8 mouse cellular contexts compared by ENCODE assay signal in the genomic region with DNA sequence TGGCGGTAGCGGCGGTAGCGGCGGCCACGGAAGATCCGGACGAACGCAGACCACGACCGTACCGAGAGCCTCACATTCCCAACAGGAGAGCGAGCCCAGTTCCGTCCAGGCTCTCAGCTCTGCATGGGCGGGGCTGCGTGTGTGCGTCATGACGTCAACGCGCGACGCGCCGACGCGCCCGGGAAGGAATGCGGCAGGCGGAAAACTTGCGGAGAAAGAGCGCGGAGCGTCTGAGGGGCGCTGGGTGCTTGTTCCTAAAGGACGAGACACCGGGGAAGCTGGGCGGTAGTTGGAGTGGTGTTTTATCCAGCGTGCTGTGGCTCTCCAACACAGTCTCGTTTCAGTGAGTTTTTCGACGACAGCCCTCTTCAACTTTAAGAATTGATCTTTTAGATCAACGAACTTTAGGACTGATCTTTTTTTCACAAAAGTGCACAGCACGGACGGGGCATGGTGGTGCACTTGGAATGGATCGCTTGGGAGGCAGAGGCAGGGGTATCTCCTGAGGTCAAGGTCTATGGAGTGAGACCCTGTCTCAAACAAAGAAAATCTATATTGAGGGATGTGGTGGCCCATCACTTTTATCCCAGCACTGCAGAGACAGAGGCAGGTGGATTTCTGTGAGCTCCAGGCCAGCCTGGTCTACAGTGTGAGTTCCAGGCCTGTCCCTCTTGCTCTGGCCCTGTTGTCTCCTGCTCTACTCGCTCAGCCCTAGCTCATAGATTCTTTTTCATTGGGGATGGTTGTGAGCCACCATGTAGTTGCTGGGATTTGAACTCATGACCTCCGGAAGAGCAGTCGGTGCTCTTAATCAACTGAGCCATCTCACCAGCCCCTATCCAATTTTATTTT. TPM values are rescaled to one million over a fixed set of nuclear protein-coding genes. Genes with fewer than 3 reads are reported as not detected.
DNase-seq lines count a peak whose midpoint lies in the region; ATAC-seq and TF ChIP-seq lines count a peak whose summit lies in the region.

Gene Appbp2 (minus strand): TSS at position 141 of the 852 bp plus-strand sequence.

- TF ChIP-seq CTCF in testis, adult 2 months (IDR thresholded peaks at IDR 0.05; ENCODE audit: control insufficient read depth, insufficient read depth, insufficient replicate concordance, low read depth, low read length): no peak

- H3K36me3 ChIP-seq in forebrain, embryonic 11.5 days (ENCODE audit: control insufficient read depth, insufficient read depth, low read length): no peaks in the 10 kb centered on the region
- 0 out of 2 replicates have a peak, but pooled peaks cover 2% of the 10 kb centered on the region for H3K36me3 ChIP-seq in heart, embryonic 16.5 days (ENCODE audit: control insufficient read depth, insufficient read depth)
- peaks cover 27% of the 10 kb centered on the region for H3K36me3 ChIP-seq in liver, embryonic 15.5 days (replicated peaks)
- H3K36me3 ChIP-seq in neural tube, embryonic 12.5 days: no peaks in the 10 kb centered on the region; the same call in 1 of the 2 replicates
- no peaks in the 10 kb centered on the region; the same call in 1 of the 2 replicates for H3K36me3 ChIP-seq in testis, adult 2 months (ENCODE audit: control insufficient read depth, insufficient read depth, low read length)

- H3K9me3 ChIP-seq in forebrain, embryonic 11.5 days (ENCODE audit: control insufficient read depth, low read length): no peaks in the 10 kb centered on the region
- no peaks in the 10 kb centered on the region for H3K9me3 ChIP-seq in heart, embryonic 16.5 days (replicated peaks; ENCODE audit: control insufficient read depth, low read length)
- H3K9me3 ChIP-seq in liver, embryonic 15.5 days (replicated peaks): no peaks in the 10 kb centered on the region
- no peaks in the 10 kb centered on the region for H3K9me3 ChIP-seq in neural tube, embryonic 12.5 days

- peak within 1 kb of the TSS; percentile 71 for H3K4me2 ChIP-seq in forebrain, embryonic 11.5 days (ENCODE audit: low read depth, low read length, severe bottlenecking)
- H3K4me2 ChIP-seq in heart, embryonic 16.5 days (ENCODE audit: low read depth, low read length): peak within 1 kb of the TSS; percentile 91
- H3K4me2 ChIP-seq in liver, embryonic 15.5 days: peak within 1 kb of the TSS; percentile 80
- peak within 1 kb of the TSS; percentile 76 for H3K4me2 ChIP-seq in neural tube, embryonic 12.5 days (replicated peaks)

- H3K4me1 ChIP-seq in forebrain, embryonic 11.5 days (replicated peaks; ENCODE audit: control insufficient read depth, insufficient read depth, low read length): no peaks in the 10 kb centered on the region
- H3K4me1 ChIP-seq in heart, embryonic 16.5 days (ENCODE audit: control insufficient read depth, insufficient read depth, low read length): peaks cover 11% of the 10 kb centered on the region
- H3K4me1 ChIP-seq in liver, embryonic 15.5 days (replicated peaks): peaks cover 29% of the 10 kb centered on the region
- H3K4me1 ChIP-seq in neural tube, embryonic 12.5 days: peaks cover 17% of the 10 kb centered on the region
- peaks cover 5% of the 10 kb centered on the region for H3K4me1 ChIP-seq in testis, adult 2 months (ENCODE audit: control insufficient read depth, insufficient read depth, low read length)

- peak; percentile 97 for ATAC-seq in forebrain, embryonic 11.5 days (replicated peaks; ENCODE audit: low FRiP score)
- ATAC-seq in heart, embryonic 16.5 days (replicated peaks; ENCODE audit: extremely low read depth, insufficient read depth, low FRiP score): peak; percentile 94
- peak; percentile 88 for ATAC-seq in liver, embryonic 15.5 days (ENCODE audit: insufficient read depth)
- peak; percentile 98 for ATAC-seq in neural tube, embryonic 12.5 days (ENCODE audit: low FRiP score, low read depth)

- 6% methylated on average over 48 of the region's 48 CpGs for WGBS in forebrain, embryonic 11.5 days
- WGBS in heart, embryonic 16.5 days: 4% methylated on average over 48 of the region's 48 CpGs
- WGBS in liver, embryonic 15.5 days (ENCODE audit: insufficient replicate concordance): 3% methylated on average over 48 of the region's 48 CpGs
- 6% methylated on average over 48 of the region's 48 CpGs for WGBS in neural tube, embryonic 12.5 days

- DNase-seq in CD8-positive naive resting alpha-beta T cell, adult 2 months (ENCODE audit: low read depth in 2 of 2, low spot score in 2 of 2): peak; percentile 84 to 88
- peak; percentile 87 for DNase-seq in c-Kit-positive CD71-negative TER-119-negative erythroid progenitor cells, embryonic 14.5 days (ENCODE audit: low read depth)
- peak; percentile 97 for DNase-seq in forebrain, embryonic 11.5 days (ENCODE audit: low spot score)
- peak; percentile 92 to 95 for DNase-seq in kidney, postnatal 36 days

- no peaks in the 10 kb centered on the region for H3K27me3 ChIP-seq in forebrain, embryonic 11.5 days (ENCODE audit: control insufficient read depth, insufficient read depth, low read length)
- H3K27me3 ChIP-seq in heart, embryonic 16.5 days (ENCODE audit: control insufficient read depth, insufficient read depth, low read length): no peaks in the 10 kb centered on the region
- H3K27me3 ChIP-seq in liver, embryonic 15.5 days: no peaks in the 10 kb centered on the region
- no peaks in the 10 kb centered on the region for H3K27me3 ChIP-seq in neural tube, embryonic 12.5 days (replicated peaks)
- H3K27me3 ChIP-seq in testis, adult 2 months (ENCODE audit: control insufficient read depth, insufficient read depth, low read length): no peaks in the 10 kb centered on the region

- peak within 1 kb of the TSS; percentile 95 for H3K9ac ChIP-seq in forebrain, embryonic 11.5 days (ENCODE audit: low read length)
- peak within 1 kb of the TSS; percentile 89 for H3K9ac ChIP-seq in heart, embryonic 16.5 days (ENCODE audit: low read length)
- H3K9ac ChIP-seq in liver, embryonic 15.5 days: peak within 1 kb of the TSS; percentile 87
- H3K9ac ChIP-seq in neural tube, embryonic 12.5 days: peak within 1 kb of the TSS; percentile 94

- H3K27ac ChIP-seq in forebrain, embryonic 11.5 days (ENCODE audit: low read depth, low read length): peak within 1 kb of the TSS; percentile 99
- H3K27ac ChIP-seq in heart, embryonic 16.5 days (ENCODE audit: low read length): peak within 1 kb of the TSS; percentile 99
- peak within 1 kb of the TSS; percentile 96 for H3K27ac ChIP-seq in liver, embryonic 15.5 days (replicated peaks)
- peak within 1 kb of the TSS; percentile 99 for H3K27ac ChIP-seq in neural tube, embryonic 12.5 days
- peak within 1 kb of the TSS; percentile 94 for H3K27ac ChIP-seq in testis, adult 2 months (ENCODE audit: control insufficient read depth, insufficient read depth, low read depth, low read length)

- TF ChIP-seq POLR2A in testis, adult 2 months (IDR thresholded peaks at IDR 0.05; ENCODE audit: control insufficient read depth, low read depth, low read length): peak; percentile 98

- H3K4me3 ChIP-seq in forebrain, embryonic 11.5 days (ENCODE audit: low read depth, low read length): peak within 1 kb of the TSS; percentile 99
- peak within 1 kb of the TSS; percentile 97 for H3K4me3 ChIP-seq in heart, embryonic 16.5 days (ENCODE audit: low read length)
- H3K4me3 ChIP-seq in liver, embryonic 15.5 days (replicated peaks): peak within 1 kb of the TSS; percentile 90
- peak within 1 kb of the TSS; percentile 95 for H3K4me3 ChIP-seq in neural tube, embryonic 12.5 days
- peak within 1 kb of the TSS; percentile 86 for H3K4me3 ChIP-seq in testis, adult 2 months (ENCODE audit: control insufficient read depth, low read depth, low read length)

RNA-seq across cellular contexts. Expression of gene Appbp2, which starts in this region (rescaled TPM):
- 60.9 and 61.3 TPM in 2 replicates for polyA plus RNA-seq in forebrain, embryonic 11.5 days (2014; fragmentation: Nextera tagmentation; extraction: Ambion mirVana)
- polyA plus RNA-seq in heart, embryonic 16.5 days (2015; fragmentation: Nextera tagmentation; extraction: Ambion mirVana): 31.8 and 32.4 TPM in 2 replicates
- 12.5 and 13.0 TPM in 2 replicates for polyA plus RNA-seq in liver, embryonic 15.5 days (2015; fragmentation: Nextera tagmentation; extraction: Ambion mirVana)
- 54.6 TPM in 2 replicates for polyA plus RNA-seq in neural tube, embryonic 12.5 days (2016; fragmentation: Nextera tagmentation; extraction: Ambion mirVana)
- 11.1 and 13.4 TPM in 2 replicates for polyA plus RNA-seq in testis, adult 2 months (2012; rRNA removed)

Comparison
In these comparisons a context has a peak if more than half of its experiments do, and no peak if none do; other contexts are left out.
1. Peak in every context shown above with its lines: DNase-seq, ATAC-seq, H3K4me3 ChIP-seq and H3K27ac ChIP-seq.